Mouse (Mus musculus): ENCODE data around the gene Cxcl14.

Gene Cxcl14

DNA sequence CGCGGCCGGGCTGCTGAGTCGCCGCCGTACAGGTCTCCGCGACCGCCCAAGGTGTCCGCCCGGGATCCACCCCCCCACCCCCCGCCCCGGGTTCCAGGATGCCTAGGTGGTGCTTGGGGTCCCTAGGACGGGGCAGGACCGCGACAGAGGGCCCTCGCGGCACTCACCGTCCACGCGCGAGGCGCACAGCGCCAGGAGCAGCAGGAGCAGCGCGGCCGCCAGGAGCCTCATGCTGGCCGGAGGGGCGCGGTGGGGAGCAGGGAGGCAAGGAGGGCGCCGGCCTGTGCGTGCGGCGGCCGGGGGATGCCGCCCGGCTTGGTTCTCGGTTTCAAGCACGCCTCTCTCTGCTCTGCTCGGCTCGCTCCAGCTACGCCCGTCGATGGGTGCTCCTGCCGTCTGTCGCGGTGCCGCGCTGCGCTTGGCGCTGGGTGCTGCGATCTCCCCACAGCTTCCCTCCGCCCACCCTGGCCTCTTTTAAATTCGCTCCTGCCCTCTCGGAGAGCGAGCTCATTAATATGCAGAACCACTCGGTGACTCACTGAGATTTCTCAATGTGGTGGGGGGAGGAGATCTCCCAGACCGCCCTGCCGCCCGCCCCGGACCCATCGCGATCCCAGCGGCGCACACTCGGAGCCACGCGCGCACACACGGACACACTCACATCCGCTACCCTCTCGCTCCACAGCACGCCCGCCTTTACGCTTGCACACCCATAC lies at the start of gene Cxcl14:
Cxcl14 (minus strand) TSS at position 609 of the 716 bp plus-strand sequence.
- DNase-seq (ENCODE audit: extremely low spot score): peak; percentile 58

- DNase-seq (ENCODE audit: extremely low spot score): no peak
Measured at GRCm38 (mm10) chr13:56344355-56344754, 48.0 kb upstream of the Cxcl14 start.

GRCm38 (mm10) chr13:56342491-56342890 lies 46.1 kb upstream of the Cxcl14 start:
- no peak for DNase-seq (ENCODE audit: extremely low spot score)

DNA sequence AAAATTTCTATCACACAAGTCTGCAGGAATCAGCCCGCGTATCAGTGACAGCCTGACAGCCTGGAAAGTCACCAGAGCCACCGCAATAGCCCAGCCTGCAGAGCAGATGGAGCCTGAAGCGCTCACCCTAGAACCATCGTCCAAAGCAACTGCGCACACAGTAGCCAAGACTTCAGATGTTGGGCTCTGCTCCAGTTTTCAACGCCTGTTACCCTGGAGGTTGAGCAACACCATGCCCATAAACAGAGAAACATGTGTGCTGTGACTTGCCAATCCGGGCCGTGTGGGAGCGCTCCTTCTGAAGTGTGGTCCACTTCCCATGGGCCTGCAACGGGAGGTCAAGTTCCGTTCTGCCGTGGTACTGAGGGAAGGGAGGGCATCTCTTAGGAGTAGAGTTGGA lies 44.2 kb upstream of the Cxcl14 start:
- DNase-seq (ENCODE audit: extremely low spot score): no peak

DNA sequence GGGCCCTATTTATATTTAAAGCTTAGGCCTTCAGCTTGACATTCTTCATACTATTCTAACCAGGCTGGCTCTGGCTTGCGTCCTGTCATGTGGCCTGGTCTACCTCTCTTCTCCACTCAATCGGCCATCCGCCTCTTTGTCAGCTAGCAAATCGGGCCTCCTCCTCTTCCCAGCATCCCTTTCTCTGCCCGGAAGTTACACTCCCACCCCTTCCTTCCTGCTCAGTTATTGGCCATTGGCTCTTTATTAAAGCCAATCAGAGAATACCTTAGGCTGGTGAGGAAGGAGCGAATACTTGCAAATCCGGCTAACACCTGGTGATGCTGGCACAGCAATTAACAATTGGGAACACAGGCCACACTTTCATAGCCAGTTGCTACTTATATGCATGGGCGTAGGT lies 43.5 kb upstream of the Cxcl14 start:
- DNase-seq (ENCODE audit: extremely low spot score): no peak

DNA sequence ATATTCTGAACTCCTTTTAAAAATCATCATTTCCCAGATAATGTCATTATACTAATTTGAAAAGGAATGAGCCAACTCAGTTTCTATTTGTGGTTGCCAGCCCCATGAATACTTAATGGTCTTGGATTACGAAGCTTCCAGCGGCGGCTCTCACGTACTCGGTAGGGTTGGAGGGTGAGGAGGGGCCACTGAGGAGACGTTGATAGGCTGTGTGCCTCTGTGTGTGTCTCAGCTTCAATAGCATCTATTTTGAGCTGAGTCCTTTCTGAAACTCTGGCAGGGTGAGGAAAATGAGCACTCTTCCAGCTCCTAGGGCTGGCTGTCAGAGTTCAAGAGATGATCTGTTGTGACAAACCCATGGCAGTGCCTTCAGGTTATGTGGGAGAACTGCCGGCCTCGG lies 40.6 kb upstream of the Cxcl14 start:
- DNase-seq (ENCODE audit: extremely low spot score): no peak

- DNase-seq (ENCODE audit: extremely low spot score): no peak
Measured at GRCm38 (mm10) chr13:56334802-56335690, 38.7 kb upstream of the Cxcl14 start.

DNA sequence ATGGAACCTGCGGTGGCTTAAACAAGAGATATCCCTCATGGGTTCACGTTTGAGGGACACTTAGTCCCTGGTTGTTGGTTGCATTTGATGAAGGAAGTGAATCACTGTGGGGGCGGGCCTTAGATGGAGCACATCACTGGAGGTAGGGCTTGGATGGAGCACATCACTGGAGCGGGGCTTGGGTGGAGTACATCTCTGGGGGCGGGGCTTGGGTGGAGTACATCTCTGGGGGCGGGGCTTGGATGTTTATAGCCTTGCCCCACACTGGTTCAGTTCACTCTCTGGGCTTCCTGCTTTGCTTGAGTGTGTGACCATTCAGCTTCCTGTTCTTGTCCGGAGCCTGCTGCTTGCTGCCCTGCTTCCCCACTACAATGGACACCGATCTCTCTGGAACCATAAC lies 37.9 kb upstream of the Cxcl14 start:
- DNase-seq (ENCODE audit: extremely low spot score): no peak

- no peak for DNase-seq (ENCODE audit: extremely low spot score)
Measured at GRCm38 (mm10) chr13:56332356-56332755, 36.0 kb upstream of the Cxcl14 start.

GRCm38 (mm10) chr13:56330603-56331455 lies 34.5 kb upstream of the Cxcl14 start:
- DNase-seq (ENCODE audit: extremely low spot score): no peak

GRCm38 (mm10) chr13:56329769-56330168 lies 33.4 kb upstream of the Cxcl14 start:
- no peak for DNase-seq (ENCODE audit: extremely low spot score)

GRCm38 (mm10) chr13:56329165-56329564 lies 32.8 kb upstream of the Cxcl14 start:
- DNase-seq (ENCODE audit: extremely low spot score): no peak

DNA sequence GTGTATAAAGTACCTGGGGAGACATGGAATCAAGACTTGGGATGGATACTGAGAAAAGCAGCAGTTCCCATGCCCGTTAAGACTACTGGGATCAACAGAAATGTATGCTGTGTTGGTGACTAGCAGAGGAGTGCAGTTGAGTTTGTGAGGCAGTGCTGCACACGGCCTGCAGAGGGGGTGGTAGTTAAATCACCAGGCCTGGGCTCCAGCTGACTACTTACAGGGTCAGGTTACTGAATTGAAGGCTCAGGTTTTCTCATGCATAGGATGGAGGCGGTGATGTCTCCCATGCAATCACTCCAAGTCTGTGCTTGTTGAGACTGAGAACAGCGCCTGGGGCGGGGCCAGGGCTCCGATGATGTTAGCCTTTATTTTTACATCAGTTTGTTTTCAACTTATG lies 31.4 kb upstream of the Cxcl14 start:
- DNase-seq (ENCODE audit: extremely low spot score): peak; percentile 14

DNA sequence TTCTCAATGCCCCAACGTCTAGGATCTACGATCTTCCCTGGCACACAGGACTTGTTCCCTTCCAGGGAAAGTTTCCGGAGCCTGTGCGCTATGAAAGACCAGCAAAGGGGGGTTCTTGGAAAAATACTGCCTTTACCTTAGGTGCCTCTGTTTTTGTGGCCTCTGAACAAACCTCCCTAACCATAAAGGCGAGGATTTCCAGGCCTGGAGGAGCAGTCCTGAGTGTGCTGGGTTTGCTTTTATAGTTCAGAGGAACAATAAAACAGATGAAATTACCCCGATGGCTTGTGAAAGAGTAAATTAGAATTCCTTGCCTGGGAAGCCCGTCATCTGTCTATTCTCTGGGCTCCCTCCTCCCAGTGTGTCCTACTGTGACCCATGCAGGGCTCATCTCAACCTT lies 25.3 kb upstream of the Cxcl14 start:
- no peak for DNase-seq (ENCODE audit: extremely low spot score)

DNA sequence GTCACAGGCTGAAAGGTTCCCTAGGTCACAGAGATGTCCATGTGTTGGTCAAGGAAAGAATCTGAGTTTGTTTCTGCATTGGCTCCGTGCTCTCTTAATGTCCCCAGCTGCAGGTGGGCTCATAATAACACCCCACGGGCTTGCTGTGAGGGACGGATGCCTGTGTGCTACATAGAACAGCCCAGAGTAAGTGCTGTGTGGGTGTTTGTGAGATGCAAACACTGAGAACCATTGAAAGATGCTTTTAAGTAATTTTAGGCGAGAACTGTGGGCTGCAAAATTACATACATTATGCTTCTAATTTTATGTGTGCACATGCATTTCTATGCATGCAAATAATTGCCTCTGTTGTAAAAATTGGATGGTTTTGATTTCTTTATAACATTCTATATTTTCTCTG lies 20.6 kb upstream of the Cxcl14 start:
- DNase-seq (ENCODE audit: extremely low spot score): no peak

- DNase-seq (ENCODE audit: extremely low spot score): peak; percentile 46
Measured at GRCm38 (mm10) chr13:56315201-56315600, 18.9 kb upstream of the Cxcl14 start.

- DNase-seq (ENCODE audit: extremely low spot score): no peak
Measured at GRCm38 (mm10) chr13:56305058-56305457, 8.7 kb upstream of the Cxcl14 start.

GRCm38 (mm10) chr13:56304453-56304852 lies 8.1 kb upstream of the Cxcl14 start:
- no peak for DNase-seq (ENCODE audit: extremely low spot score)

DNA sequence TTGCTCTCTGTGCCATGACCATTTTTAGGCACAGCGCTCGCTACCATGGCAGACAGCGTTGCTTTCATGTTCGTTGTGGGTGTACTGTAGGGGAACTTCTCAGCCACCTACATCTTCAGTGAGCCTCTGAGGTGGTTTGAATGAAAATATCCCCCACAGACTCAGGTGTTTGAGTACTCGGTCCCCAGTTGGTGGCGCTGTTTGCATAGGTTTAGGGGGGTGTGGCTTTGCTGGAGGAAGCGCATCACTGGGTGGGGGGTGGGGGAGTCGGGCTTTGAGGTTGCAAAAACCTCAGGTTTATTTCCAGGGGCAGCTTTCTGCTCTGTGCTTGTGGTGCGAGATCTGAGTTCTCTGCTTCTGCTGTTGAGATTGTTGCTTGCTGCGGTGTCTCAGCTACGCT lies 3.0 kb upstream of the Cxcl14 start:
- DNase-seq (ENCODE audit: extremely low spot score): no peak

GRCm38 (mm10) chr13:56296659-56297020 lies 289 bp upstream of the Cxcl14 start:
- DNase-seq (ENCODE audit: extremely low spot score): peak; percentile 12

GRCm38 (mm10) chr13:56295586-56295942 lies 787 bp downstream of the Cxcl14 start:
- DNase-seq (ENCODE audit: extremely low spot score): peak; percentile 53

DNA sequence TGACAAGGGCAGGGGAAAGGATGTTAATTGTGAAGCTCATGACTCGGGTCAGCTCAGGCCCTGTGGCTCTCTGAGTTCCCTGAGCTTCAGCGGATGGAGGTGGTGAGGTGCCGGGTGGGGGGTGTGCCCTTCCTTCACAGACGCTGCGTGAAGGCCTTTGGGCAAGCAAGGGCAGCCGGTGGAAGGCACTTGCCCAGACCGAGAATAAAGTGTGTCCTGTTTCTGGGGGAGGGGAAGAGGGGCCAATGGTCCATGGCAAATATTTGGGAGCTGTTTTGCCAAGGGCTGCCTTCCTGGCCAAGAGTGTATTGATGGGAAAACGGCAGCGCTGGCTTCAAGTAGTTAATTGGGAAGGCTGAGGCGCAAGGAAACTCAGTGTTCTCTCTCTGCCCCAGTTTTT lies 1.4 kb downstream of the Cxcl14 start:
- peak; percentile 14 for DNase-seq (ENCODE audit: extremely low spot score)
